Mouse (Mus musculus): ENCODE data around the gene Mex3b. TPM values are rescaled to one million over a fixed set of nuclear protein-coding genes. Genes with fewer than 3 reads are reported as not detected.
A peak's percentile ranks its signal among the peaks of the same experiment; 100 is the strongest.

Mex3b gene
- polyA plus RNA-seq, 1 experiment from 2014 or later: 6.5 TPM

DNA sequence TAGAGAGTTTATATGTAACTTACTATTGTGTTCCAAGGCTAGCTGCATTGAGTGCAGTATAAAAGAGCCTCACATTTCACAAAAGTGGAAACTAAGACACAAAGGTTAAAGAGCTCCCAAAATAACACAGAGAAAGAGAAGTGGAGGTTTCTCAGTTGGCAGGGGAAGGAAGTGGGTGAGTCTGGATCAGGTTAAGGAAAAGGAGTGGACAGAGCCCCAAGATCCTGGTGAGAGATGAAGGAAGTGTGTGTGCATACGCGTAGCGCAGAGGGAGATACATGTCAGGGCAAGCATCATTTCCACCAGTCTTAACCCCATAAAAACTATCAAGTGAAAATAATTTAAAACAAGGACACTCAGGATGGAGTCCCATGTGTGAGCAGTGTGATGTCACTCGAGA lies 15.5 kb upstream of the Mex3b start:
- no peaks in the 10 kb centered on the region for H3K4me1 ChIP-seq (ENCODE audit: insufficient read depth, low read depth, low read length)
- no peak overlapping the region for H3K4me2 ChIP-seq (replicated peaks; ENCODE audit: low read depth, low read length)
- no peak overlapping the region for H3K9ac ChIP-seq (replicated peaks; ENCODE audit: low read depth)
- H3K27ac ChIP-seq (ENCODE audit: low read length): no peak overlapping the region
- DNase-seq (ENCODE audit: low spot score) (no peak), ATAC-seq (no peak)
- 78% methylated on average over 4 of the region's 4 CpGs for WGBS
- H3K4me3 ChIP-seq (ENCODE audit: low read depth, low read length): no peak overlapping the region
- H3K36me3 ChIP-seq (ENCODE audit: insufficient read depth, low read length): no peaks in the 10 kb centered on the region
- H3K27me3 ChIP-seq (replicated peaks; ENCODE audit: insufficient read depth, low read length): no peaks in the 10 kb centered on the region
- TF ChIP-seq EP300 (IDR thresholded peaks at IDR 0.05): no peak
- H3K9me3 ChIP-seq (ENCODE audit: low read length): no peaks in the 10 kb centered on the region

DNA sequence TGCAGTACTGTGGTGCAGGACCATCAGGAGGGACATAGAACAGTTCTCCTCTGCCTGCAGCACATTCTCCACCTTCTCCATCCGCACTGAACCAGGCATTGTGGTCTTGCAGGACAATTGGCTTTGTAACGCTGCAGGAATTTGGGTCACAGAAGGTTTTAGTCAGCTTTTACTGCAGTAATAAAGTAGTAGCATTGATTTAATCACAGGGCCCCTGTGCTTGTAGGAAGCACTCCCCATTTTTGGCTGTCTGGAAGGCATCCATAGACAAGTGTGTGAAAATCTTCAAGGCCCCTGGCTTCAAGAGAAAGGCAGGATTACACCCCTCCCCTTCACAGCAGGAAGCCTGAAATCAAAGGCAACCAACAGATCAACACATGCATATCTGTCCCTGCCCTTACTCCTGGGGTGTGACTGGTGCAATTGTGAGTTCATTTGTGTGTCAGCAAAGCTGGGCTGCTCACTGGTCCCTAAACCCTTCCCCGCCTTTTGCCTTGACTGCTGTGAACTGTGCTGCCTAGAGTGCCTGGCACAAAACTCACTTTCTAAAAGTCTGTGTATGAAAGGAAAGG lies 12.9 kb upstream of the Mex3b start:
- no peaks in the 10 kb centered on the region for H3K27me3 ChIP-seq (replicated peaks; ENCODE audit: insufficient read depth, low read length)
- H3K9ac ChIP-seq (replicated peaks; ENCODE audit: low read depth): no peak overlapping the region
- H3K9me3 ChIP-seq (ENCODE audit: low read length): no peaks in the 10 kb centered on the region
- WGBS: 59% methylated on average over 3 of the region's 3 CpGs
- no peak for DNase-seq (ENCODE audit: low spot score)
- TF ChIP-seq EP300 (IDR thresholded peaks at IDR 0.05) (no peak), CTCF (IDR thresholded peaks at IDR 0.05) (no peak)
- ATAC-seq: no peak
- no peak overlapping the region for H3K4me3 ChIP-seq (ENCODE audit: low read depth, low read length)
- H3K4me2 ChIP-seq (replicated peaks; ENCODE audit: low read depth, low read length): no peak overlapping the region
- H3K36me3 ChIP-seq (ENCODE audit: insufficient read depth, low read length): no peaks in the 10 kb centered on the region
- H3K4me1 ChIP-seq (ENCODE audit: insufficient read depth, low read depth, low read length): no peaks in the 10 kb centered on the region
- H3K27ac ChIP-seq (ENCODE audit: low read length): no peak overlapping the region

DNA sequence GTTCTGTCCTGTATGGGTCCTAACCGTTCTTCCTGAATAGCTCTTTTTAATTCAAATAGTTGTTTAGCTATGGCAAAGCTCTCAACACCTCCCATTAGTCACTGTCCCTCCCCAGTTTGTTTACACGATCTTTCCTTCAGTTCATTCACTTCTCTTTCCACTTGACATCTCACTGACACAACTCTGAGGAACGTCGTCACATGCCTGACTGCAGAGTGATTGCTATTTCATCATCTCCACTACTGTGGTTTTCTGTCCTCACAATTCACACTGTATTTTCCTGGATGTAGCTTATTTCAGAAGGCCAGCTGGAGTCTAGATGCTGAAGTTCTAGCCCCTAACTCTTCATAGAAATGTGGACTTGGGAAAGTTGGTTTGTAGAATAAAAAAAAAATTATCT lies 8.5 kb upstream of the Mex3b start:
- DNase-seq (ENCODE audit: low spot score) (peak; percentile 36), ATAC-seq (no peak)
- no peaks in the 10 kb centered on the region for H3K27me3 ChIP-seq (replicated peaks; ENCODE audit: insufficient read depth, low read length)
- no peaks in the 10 kb centered on the region for H3K4me1 ChIP-seq (ENCODE audit: insufficient read depth, low read depth, low read length)
- H3K9me3 ChIP-seq (ENCODE audit: low read length): no peaks in the 10 kb centered on the region
- no peak overlapping the region for H3K4me3 ChIP-seq (ENCODE audit: low read depth, low read length)
- no peak overlapping the region for H3K4me2 ChIP-seq (replicated peaks; ENCODE audit: low read depth, low read length)
- TF ChIP-seq CTCF (IDR thresholded peaks at IDR 0.05) (no peak), EP300 (IDR thresholded peaks at IDR 0.05) (no peak)
- 13% methylated on average over 4 of the region's 4 CpGs for WGBS
- no peaks in the 10 kb centered on the region for H3K36me3 ChIP-seq (ENCODE audit: insufficient read depth, low read length)
- no peak overlapping the region for H3K27ac ChIP-seq (ENCODE audit: low read length)
- no peak overlapping the region for H3K9ac ChIP-seq (replicated peaks; ENCODE audit: low read depth)

DNA sequence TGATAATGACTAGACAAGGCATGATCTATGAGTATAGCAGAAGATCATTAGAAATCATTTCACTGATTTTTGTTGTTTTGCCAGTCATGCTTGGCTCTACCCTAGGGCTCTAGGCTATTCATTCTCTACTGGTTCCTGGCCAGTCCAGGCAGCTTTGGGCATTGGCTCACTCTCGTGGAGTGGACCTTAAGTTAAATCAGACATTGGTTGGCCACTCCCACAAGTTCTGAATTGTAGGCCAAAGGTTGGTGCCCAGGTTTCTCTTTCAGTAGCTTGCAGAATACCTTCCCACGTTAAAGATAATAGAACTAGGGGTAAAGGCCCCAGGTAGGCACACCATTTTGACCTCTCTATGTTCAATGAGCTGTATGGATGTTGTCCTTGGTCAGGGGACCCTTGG lies 6.5 kb upstream of the Mex3b start:
- Histone ChIP-seq H3K4me1 (ENCODE audit: insufficient read depth, low read depth, low read length) (no peaks in the 10 kb centered on the region), H3K9me3 (ENCODE audit: low read length) (no peaks in the 10 kb centered on the region), H3K4me2 (replicated peaks; ENCODE audit: low read depth, low read length) (no peak overlapping the region), H3K9ac (replicated peaks; ENCODE audit: low read depth) (no peak overlapping the region), H3K27me3 (replicated peaks; ENCODE audit: insufficient read depth, low read length) (no peaks in the 10 kb centered on the region), H3K36me3 (ENCODE audit: insufficient read depth, low read length) (no peaks in the 10 kb centered on the region), H3K27ac (ENCODE audit: low read length) (no peak overlapping the region), H3K4me3 (ENCODE audit: low read depth, low read length) (no peak overlapping the region)
- DNase-seq (ENCODE audit: low spot score) (no peak), ATAC-seq (no peak)
- WGBS: 76% methylated on average over 2 of the region's 2 CpGs
- TF ChIP-seq CTCF (IDR thresholded peaks at IDR 0.05): no peak
- no peak for TF ChIP-seq EP300 (IDR thresholded peaks at IDR 0.05)

DNA sequence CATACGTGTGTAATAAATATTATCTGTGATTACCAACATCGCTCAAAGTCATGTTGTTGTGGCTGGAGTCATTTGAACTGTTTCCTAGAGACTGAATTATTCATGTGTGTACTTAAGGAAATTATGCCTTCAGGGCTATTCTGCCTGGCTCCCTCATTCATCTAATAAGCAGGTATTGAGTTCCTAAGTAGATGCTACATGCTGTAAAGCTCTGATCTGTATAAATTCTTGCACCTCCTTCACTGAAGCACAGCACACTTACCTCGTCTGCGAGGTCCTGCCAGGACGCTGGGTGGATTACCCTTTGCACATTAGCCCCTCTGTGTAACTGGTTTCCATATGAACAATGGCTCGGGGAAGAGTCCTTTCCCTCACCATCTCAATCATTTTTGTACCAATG lies 3.8 kb upstream of the Mex3b start:
- Histone ChIP-seq H3K27ac (ENCODE audit: low read length) (no peak overlapping the region), H3K27me3 (replicated peaks; ENCODE audit: insufficient read depth, low read length) (no peaks in the 10 kb centered on the region), H3K36me3 (ENCODE audit: insufficient read depth, low read length) (no peaks in the 10 kb centered on the region), H3K9ac (replicated peaks; ENCODE audit: low read depth) (no peak overlapping the region), H3K4me3 (ENCODE audit: low read depth, low read length) (no peak overlapping the region), H3K4me1 (ENCODE audit: insufficient read depth, low read depth, low read length) (peaks cover under 1% of the 10 kb centered on the region; the same call in 1 of the 2 replicates), H3K4me2 (replicated peaks; ENCODE audit: low read depth, low read length) (no peak overlapping the region), H3K9me3 (ENCODE audit: low read length) (no peaks in the 10 kb centered on the region)
- TF ChIP-seq CTCF (IDR thresholded peaks at IDR 0.05) (no peak), EP300 (IDR thresholded peaks at IDR 0.05) (no peak)
- WGBS: 70% methylated on average over 6 of the region's 6 CpGs
- no peak for ATAC-seq
- DNase-seq (ENCODE audit: low spot score): no peak

DNA sequence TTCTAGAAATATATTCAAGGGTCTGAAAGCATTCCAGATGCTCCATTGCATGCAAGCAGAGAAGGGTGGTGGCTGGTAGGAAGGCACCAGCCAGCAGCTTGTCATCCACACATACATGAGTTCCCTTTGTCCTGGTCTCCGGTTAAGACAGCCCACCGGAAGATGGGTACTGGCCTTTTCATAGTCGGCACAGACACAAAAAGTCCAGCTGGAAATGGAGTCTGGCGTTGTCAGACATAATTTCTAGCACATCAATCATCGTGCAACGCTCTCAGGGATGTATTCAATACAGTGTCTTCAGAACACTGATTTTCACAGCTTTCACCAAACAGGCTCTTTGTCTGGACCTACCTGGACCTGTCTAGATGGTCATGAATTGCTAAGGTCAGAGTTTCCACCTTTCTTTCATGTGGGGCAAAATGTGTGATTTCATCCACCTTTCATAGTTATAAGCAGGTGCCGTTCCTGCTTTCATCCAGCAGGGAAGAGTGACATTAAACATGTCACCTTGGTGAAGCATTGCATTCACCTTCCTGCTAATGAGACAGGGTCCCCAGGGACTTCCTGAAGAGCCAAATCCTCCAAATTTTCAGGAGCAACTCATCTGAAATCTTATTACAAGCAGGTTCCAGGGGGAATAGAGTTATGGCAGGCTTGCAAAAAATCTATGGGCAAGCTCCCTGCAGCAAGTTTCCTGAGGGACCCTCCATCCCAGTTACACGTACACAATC lies 2.7 kb upstream of the Mex3b start:
- DNase-seq (ENCODE audit: low spot score): peak; percentile 14
- no peak overlapping the region for H3K9ac ChIP-seq (replicated peaks; ENCODE audit: low read depth)

More for the DNA sequence above, 2.7 kb upstream of the Mex3b start:
- Histone ChIP-seq H3K4me3 (ENCODE audit: low read depth, low read length) (no peak overlapping the region), H3K27me3 (replicated peaks; ENCODE audit: insufficient read depth, low read length) (no peaks in the 10 kb centered on the region), H3K27ac (ENCODE audit: low read length) (no peak overlapping the region), H3K4me2 (replicated peaks; ENCODE audit: low read depth, low read length) (peak overlapping the region; percentile 89), H3K4me1 (ENCODE audit: insufficient read depth, low read depth, low read length) (peaks cover 10% of the 10 kb centered on the region; the same call in 1 of the 2 replicates), H3K36me3 (ENCODE audit: insufficient read depth, low read length) (no peaks in the 10 kb centered on the region), H3K9me3 (ENCODE audit: low read length) (no peaks in the 10 kb centered on the region)
- no peak for ATAC-seq
- TF ChIP-seq EP300 (IDR thresholded peaks at IDR 0.05) (no peak), CTCF (IDR thresholded peaks at IDR 0.05) (peak; percentile 6; the same call in 1 of the 2 replicates)
- 43% methylated on average over 8 of the region's 8 CpGs for WGBS
